Mouse (Mus musculus) CH12.LX (cell line): ENCODE data around the gene Pald1. TPM values are rescaled to one million over a fixed set of nuclear protein-coding genes. Genes with fewer than 3 reads are reported as not detected.

ENCODE experiments used
- DNase-seq: peaks from one replicate; pipeline ENCODE4 v3.0.0-alpha.2; 2013; ENCODE audit errors: extremely low read depth
- H3K27ac ChIP-seq: 2 replicates; pipeline ENCODE4 v1.5.1; 2012; ENCODE audit warnings: low read depth, mild to moderate bottlenecking, control low read depth, moderate library complexity; ENCODE audit not compliant: insufficient read depth
- H3K27me3 ChIP-seq: replicated peaks from 2 replicates; pipeline ENCODE3; 2012; ENCODE audit warnings: inconsistent platforms
- H3K36me3 ChIP-seq, 2 experiments: replicated peaks in 1 of 2; 2 replicates each; pipeline versions ENCODE3 to v1.6.1; 2012; ENCODE audit warnings: inconsistent platforms in 1 of 2, low read length in 1 of 2, mild to moderate bottlenecking in 1 of 2, mixed read lengths in 1 of 2, moderate library complexity in 1 of 2; ENCODE audit not compliant: control insufficient read depth in 1 of 2, insufficient read depth in 1 of 2
- H3K4me1 ChIP-seq, 2 experiments: 2 replicates each; pipeline ENCODE4 v1.6.1; 2012; ENCODE audit warnings: inconsistent platforms in 1 of 2, moderate library complexity in 1 of 2; ENCODE audit not compliant: insufficient read depth in 2 of 2, control insufficient read depth in 1 of 2
- H3K4me2 ChIP-seq: 2 replicates; pipeline ENCODE4 v1.6.1; 2012; ENCODE audit warnings: low read depth, mild to moderate bottlenecking, control low read depth; ENCODE audit not compliant: poor library complexity, insufficient read depth, severe bottlenecking
- H3K4me3 ChIP-seq, 3 experiments: fragments of 150-350 bp in 1 of 3; sonication (generic) in 1 of 3; replicated peaks in 1 of 3; 2 replicates each; pipeline versions ENCODE3 to v1.5.1; 2011 to 2012; ENCODE audit warnings: low read depth in 2 of 3, low read length in 2 of 3, mild to moderate bottlenecking in 2 of 3, moderate library complexity in 2 of 3, control low read depth in 1 of 3, improper control_type of control experiment in 1 of 3, inconsistent platforms in 1 of 3, mixed read lengths in 1 of 3; ENCODE audit not compliant: poor library complexity in 1 of 3
- H3K79me2 ChIP-seq: replicated peaks from 2 replicates; pipeline ENCODE4 v1.6.1; 2012; ENCODE audit warnings: mild to moderate bottlenecking, moderate library complexity; ENCODE audit not compliant: control insufficient read depth, poor library complexity, insufficient read depth, severe bottlenecking; ENCODE audit errors: extremely low read depth
- H3K9ac ChIP-seq: 2 replicates; pipeline ENCODE4 v1.6.1; 2012; ENCODE audit warnings: low read depth, mild to moderate bottlenecking, control low read depth, moderate library complexity; ENCODE audit not compliant: insufficient read depth
- H3K9me3 ChIP-seq: replicated peaks from 2 replicates; pipeline ENCODE3; 2012; ENCODE audit warnings: low read length, inconsistent platforms, mixed read lengths
- BHLHE40 ChIP-seq: IDR thresholded peaks from 2 replicates; pipeline ENCODE4 v1.6.1; 2011; ENCODE audit warnings: mild to moderate bottlenecking, low read depth, low read length, improper control_type of control experiment
- CHD1 ChIP-seq: IDR thresholded peaks from 2 replicates; pipeline ENCODE4 v1.6.1; 2012; ENCODE audit warnings: low read depth, low read length, improper control_type of control experiment, inconsistent platforms
- E2F4 ChIP-seq: IDR thresholded peaks from 2 replicates; pipeline ENCODE4 v1.6.1; 2011; ENCODE audit warnings: low read depth, low read length, improper control_type of control experiment; ENCODE audit not compliant: insufficient replicate concordance
- ELF1 ChIP-seq: IDR thresholded peaks from 2 replicates; pipeline ENCODE4 v1.6.1; 2014; ENCODE audit warnings: low read depth, mild to moderate bottlenecking, inconsistent platforms, low read length, improper control_type of control experiment
- ETS1 ChIP-seq: conservative IDR thresholded peaks from 2 replicates; pipeline ENCODE4 v1.6.1; 2012; ENCODE audit warnings: low read depth, mild to moderate bottlenecking, inconsistent platforms, low read length, improper control_type of control experiment, moderate library complexity
- GABPA ChIP-seq: IDR thresholded peaks from 2 replicates; pipeline ENCODE4 v1.6.1; 2012; ENCODE audit warnings: low read depth, low read length, improper control_type of control experiment, inconsistent platforms; ENCODE audit not compliant: insufficient replicate concordance
- KAT2A ChIP-seq: IDR thresholded peaks from 2 replicates; pipeline ENCODE4 v1.6.1; 2012; ENCODE audit warnings: low read length, improper control_type of control experiment, inconsistent platforms; ENCODE audit not compliant: insufficient replicate concordance
- MAFK ChIP-seq: IDR thresholded peaks from 2 replicates; pipeline ENCODE4 v1.6.1; 2011; ENCODE audit warnings: low read length, improper control_type of control experiment; ENCODE audit not compliant: insufficient replicate concordance
- MAZ ChIP-seq: IDR thresholded peaks from 2 replicates; pipeline ENCODE4 v1.6.1; 2012; ENCODE audit warnings: low read depth, mild to moderate bottlenecking, inconsistent platforms, low read length, improper control_type of control experiment, moderate library complexity
- MEF2A ChIP-seq: IDR thresholded peaks from 2 replicates; pipeline ENCODE4 v1.6.1; 2014; ENCODE audit warnings: low read depth, mild to moderate bottlenecking, inconsistent platforms, low read length, improper control_type of control experiment, borderline replicate concordance
- MXI1 ChIP-seq: IDR thresholded peaks from 2 replicates; pipeline ENCODE4 v1.6.1; 2011; ENCODE audit warnings: mild to moderate bottlenecking, low read depth, low read length, improper control_type of control experiment
- NRF1 ChIP-seq: IDR thresholded peaks from 2 replicates; pipeline ENCODE4 v1.6.1; 2014; ENCODE audit warnings: low read depth, mild to moderate bottlenecking, inconsistent platforms, low read length, improper control_type of control experiment, moderate library complexity
- RCOR1 ChIP-seq: conservative IDR thresholded peaks from 2 replicates; pipeline ENCODE4 v1.6.1; 2012; ENCODE audit warnings: low read depth, mild to moderate bottlenecking, inconsistent platforms, low read length, improper control_type of control experiment
- SIN3A ChIP-seq: IDR thresholded peaks from 2 replicates; pipeline ENCODE4 v1.6.1; 2012; ENCODE audit warnings: low read length, improper control_type of control experiment, inconsistent platforms
- TBP ChIP-seq: conservative IDR thresholded peaks from 2 replicates; pipeline ENCODE4 v1.6.1; 2011; ENCODE audit warnings: low read depth, low read length, improper control_type of control experiment
- TCF12 ChIP-seq: IDR thresholded peaks from 2 replicates; pipeline ENCODE4 v1.6.1; 2014; ENCODE audit warnings: low read depth, mild to moderate bottlenecking, inconsistent platforms, low read length, improper control_type of control experiment
- UBTF ChIP-seq: IDR thresholded peaks from 2 replicates; pipeline ENCODE4 v1.6.1; 2012; ENCODE audit warnings: low read depth, mild to moderate bottlenecking, inconsistent platforms, low read length, improper control_type of control experiment, moderate library complexity
- USF1 ChIP-seq: IDR thresholded peaks from 2 replicates; pipeline ENCODE4 v1.6.1; 2014; ENCODE audit warnings: low read depth, mild to moderate bottlenecking, inconsistent platforms, low read length, improper control_type of control experiment
- USF2 ChIP-seq: conservative IDR thresholded peaks from 2 replicates; pipeline ENCODE4 v1.6.1; 2011; ENCODE audit warnings: low read depth, low read length, improper control_type of control experiment
- ZKSCAN1 ChIP-seq: IDR thresholded peaks from 2 replicates; pipeline ENCODE4 v1.6.1; 2012; ENCODE audit warnings: low read depth, inconsistent platforms, low read length, improper control_type of control experiment, borderline replicate concordance
- ZMIZ1 ChIP-seq: IDR thresholded peaks from 2 replicates; pipeline ENCODE4 v1.6.1; 2012; ENCODE audit warnings: low read depth, mild to moderate bottlenecking, inconsistent platforms, low read length, improper control_type of control experiment
- dilution Hi-C: fragments of 300-500 bp; cut with MboI; formaldehyde crosslinking; loops from 2 replicates; pipeline ENCODE4 v1.14.3; 2020; ENCODE audit warnings: low sequenced_read_pairs; ENCODE audit not compliant: extremely low pct_unique_long_range_greater_than_20kb, extremely low pct_ligation_motif_present
- in situ Hi-C: fragments of 300-500 bp; cut with MboI; formaldehyde crosslinking; loops from 3 replicates; pipeline ENCODE4 v1.14.3; 2019; ENCODE audit warnings: low sequenced_read_pairs, low pct_ligation_motif_present, low pct_unique_long_range_greater_than_20kb, mixed read lengths
- polyA plus RNA-seq: library from polyadenylated mRNA; unstranded; fragments of >175 nt; gene quantifications from 2 replicates; pipeline ENCODE4 v1.2.1, GENCODE M21; 2012; ENCODE audit warnings: low read depth; ENCODE audit not compliant: insufficient read length
- total RNA-seq, 2 experiments: library from RNA; depleted of rRNA; stranded (reverse); fragments of 300-350 nt in 1 of 2; fragments of >200 nt in 1 of 2; gene quantifications; 2 replicates each; pipeline ENCODE4 v1.2.3; 2012 to 2014

Pald1 gene
- total and polyA plus RNA-seq, 3 experiments = 1.5 to 2.0 (median 1.5) TPM

- no peak overlapping the region for H3K27ac ChIP-seq
- no peak for DNase-seq
- no peak overlapping the region for H3K4me2 ChIP-seq
- no peak for TF ChIP-seq KAT2A
- TF ChIP-seq MXI1 = no peak
- no peak for TF ChIP-seq ELF1
- TF ChIP-seq USF1 = no peak
- TF ChIP-seq MAZ = no peak
- no peak for TF ChIP-seq TBP
- no peak for TF ChIP-seq ZMIZ1
- TF ChIP-seq MEF2A = no peak
- TF ChIP-seq RCOR1 = no peak
- no peak for TF ChIP-seq MAFK
- no peak for TF ChIP-seq GABPA
- TF ChIP-seq USF2 = no peak
- TF ChIP-seq CHD1 = no peak
- TF ChIP-seq NRF1 = no peak
- TF ChIP-seq TCF12 = no peak
- TF ChIP-seq E2F4 = no peak
- TF ChIP-seq ETS1 = no peak
- TF ChIP-seq UBTF = no peak
- TF ChIP-seq BHLHE40 = no peak
- TF ChIP-seq SIN3A = no peak
- no peaks in the 10 kb centered on the region for H3K27me3 ChIP-seq
- dilution Hi-C loops = no loop called here
- in situ Hi-C loops = no loop called here
- H3K4me3 ChIP-seq = no peak overlapping the region
- peaks cover 3 to 13% of the 10 kb centered on the region in 2 experiments; a peak in 2 of 4 replicates for H3K4me1 ChIP-seq
- H3K9ac ChIP-seq = no peak overlapping the region
- H3K36me3 ChIP-seq = no peaks in the 10 kb centered on the region
- no peaks in the 10 kb centered on the region for H3K79me2 ChIP-seq
- no peaks in the 10 kb centered on the region for H3K9me3 ChIP-seq
Measured at GRCm38 (mm10) chr10:61409776-61410175, 26.4 kb upstream of the Pald1 start.

GRCm38 (mm10) chr10:61405958-61406357 is 22.6 kb upstream of the Pald1 start:
- H3K27me3 ChIP-seq = no peaks in the 10 kb centered on the region
- dilution Hi-C loops = no loop called here
- no peaks in the 10 kb centered on the region for H3K79me2 ChIP-seq
- no peaks in the 10 kb centered on the region for H3K4me1 ChIP-seq
- H3K4me2 ChIP-seq = no peak overlapping the region
- no peak overlapping the region for H3K4me3 ChIP-seq
- in situ Hi-C loops = no loop called here
- H3K36me3 ChIP-seq = no peaks in the 10 kb centered on the region
- H3K9ac ChIP-seq = no peak overlapping the region
- no peak for TF ChIP-seq ZKSCAN1
- no peak for TF ChIP-seq USF1
- no peak for DNase-seq
- peaks cover 9% of the 10 kb centered on the region for H3K9me3 ChIP-seq
- no peak overlapping the region for H3K27ac ChIP-seq
